Mouse (Mus musculus): ENCODE data around the gene Olfr1420.
"Not testable (repeated sequence)": the region's sequence is repeated elsewhere in the genome, so short reads cannot be mapped to it uniquely, and the experiment has no call there.

The Olfr1420 gene

DNA sequence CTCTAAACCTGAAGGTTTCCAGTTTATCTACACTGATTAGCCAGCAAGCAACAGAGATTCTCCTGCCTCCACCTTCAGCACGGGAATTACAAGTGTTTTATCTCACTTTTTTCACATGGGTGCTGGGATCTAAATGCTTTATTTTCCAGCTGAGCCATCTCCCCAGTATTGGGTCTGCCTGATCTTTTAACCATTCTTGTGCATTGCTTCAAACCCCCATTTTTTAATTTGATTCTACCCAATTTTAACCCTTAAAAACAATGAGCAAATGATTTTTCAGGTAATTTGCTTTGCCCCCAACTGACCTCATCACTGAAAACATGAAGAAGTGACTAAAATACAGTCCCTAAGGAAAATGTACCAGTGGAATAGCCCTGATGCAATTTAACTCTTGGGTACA is at the start of gene Olfr1420:
Gene Olfr1420, plus strand, starts transcription at position 301 of the 400 bp plus-strand sequence.
- DNase-seq: no peak

DNA sequence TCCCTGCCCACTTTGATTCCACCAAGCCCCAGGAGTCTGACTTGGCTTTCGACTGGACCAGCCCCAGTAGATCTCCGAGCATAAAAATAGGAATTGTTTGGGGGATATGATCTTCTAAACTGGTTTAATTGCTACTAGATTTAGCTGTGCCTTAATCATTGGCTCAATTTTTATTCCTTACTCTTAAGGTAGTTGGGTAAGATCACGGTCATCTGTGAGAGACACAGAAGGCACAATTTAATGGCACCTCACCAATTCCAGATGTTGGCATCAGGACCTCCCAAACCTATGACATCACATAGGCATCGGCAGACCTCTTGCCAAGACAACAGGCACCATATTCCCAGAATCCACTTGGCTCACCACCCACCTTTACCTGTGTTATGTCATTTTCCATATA is 47.2 kb upstream of the Olfr1420 start, which contains the start of gene Olfr1417:
Gene Olfr1417, minus strand, starts transcription at position 101 of the 400 bp plus-strand sequence.
- DNase-seq: no peak

DNA sequence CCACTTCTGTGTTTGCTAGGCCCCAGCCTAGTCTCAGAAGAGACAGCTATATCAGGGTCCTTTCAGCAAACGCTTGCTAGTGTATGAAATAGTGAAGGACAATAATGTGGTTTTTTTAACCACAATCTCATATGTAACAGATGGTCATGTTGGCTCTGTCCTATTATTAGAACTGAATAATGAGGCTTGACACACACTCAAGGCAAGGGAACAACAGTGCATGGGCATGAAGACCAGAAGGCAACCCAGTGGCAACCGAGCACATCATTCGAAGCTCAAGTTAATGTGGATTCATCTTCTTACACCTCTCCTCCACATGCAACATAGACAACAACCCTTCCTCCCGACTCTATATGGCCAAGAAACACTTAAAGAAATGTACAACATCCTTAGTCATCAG is 40.0 kb upstream of the Olfr1420 start:
- DNase-seq: no peak

DNA sequence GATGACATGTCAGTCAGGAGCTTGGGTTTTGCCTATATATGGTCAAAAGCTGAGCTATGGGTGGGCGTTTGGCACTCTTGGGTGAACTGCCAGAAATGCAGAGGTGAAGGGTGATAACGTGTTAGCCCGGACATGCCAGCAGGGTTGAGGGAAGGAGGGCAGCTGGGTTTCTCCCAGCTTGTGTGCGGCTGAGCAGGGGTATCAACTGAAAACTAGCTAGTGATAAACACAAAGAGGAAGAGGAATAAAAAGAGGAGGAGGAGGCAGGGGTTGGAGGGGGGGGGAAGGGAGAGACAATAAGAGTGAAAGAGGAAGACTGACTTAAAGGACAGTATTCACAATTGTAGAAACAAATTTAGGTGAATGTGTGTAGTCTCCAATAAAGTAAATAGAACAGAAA is 33.7 kb upstream of the Olfr1420 start:
- DNase-seq: peak in 1 of 2 experiments; percentile 2

DNA sequence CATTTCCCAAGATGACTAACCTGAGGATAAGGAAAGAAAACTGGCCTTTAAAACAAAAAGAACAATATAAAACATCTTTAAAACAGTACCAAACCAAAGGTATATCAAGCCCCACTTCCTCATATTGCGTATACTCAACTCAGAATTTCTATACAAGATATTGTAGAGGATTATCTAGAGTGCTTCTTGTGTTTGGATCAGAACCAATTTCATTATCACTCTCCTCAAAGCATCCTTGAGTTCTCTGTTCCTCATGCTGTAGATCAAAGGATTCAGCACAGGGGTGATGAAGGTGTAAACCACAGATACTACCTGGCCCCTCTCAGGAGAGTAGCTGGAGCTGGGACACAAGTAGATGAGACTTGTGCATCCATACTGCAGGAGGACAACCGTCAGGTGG is 31.5 kb upstream of the Olfr1420 start:
- DNase-seq: no peak

DNA sequence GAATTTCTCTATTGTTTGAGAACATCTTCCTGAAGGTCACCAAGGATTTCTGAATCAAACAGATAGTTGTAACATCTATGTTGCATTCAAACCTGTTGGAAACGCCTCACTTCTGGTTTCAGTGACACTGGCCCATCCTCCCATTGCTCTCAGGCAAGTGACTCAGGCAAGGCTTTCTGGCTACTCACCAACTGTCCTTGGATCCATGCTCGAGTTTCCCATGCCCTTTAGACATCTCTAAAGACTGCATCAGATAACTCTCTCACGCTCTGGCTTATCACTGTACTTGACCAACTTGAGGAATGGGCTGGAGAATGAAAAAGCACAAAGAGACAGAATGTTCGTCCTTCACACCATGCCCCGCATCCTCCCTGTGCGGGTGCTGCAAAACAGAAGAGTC is 29.9 kb upstream of the Olfr1420 start:
- no peak for DNase-seq

DNA sequence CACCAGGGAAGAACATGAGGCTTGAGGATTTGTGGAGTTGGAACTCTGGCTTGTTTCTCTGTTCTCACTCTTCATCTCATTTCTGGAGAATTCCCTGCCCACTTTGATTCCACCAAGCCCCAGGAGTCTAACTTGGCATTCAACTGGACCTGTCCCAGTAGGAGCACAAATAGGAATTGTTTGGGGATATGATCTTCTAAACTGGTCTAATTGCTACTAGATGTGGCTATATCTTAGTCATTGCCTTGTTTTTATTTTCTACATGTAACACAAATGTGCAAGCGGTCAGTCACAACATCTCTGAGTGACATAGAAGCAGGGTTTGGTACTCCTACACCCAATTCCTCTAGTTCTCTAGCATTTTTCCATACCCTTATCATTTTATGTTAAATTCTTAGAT is 25.4 kb upstream of the Olfr1420 start, which contains the start of gene Olfr1418:
Gene Olfr1418, minus strand, starts transcription at position 101 of the 400 bp plus-strand sequence.
- DNase-seq: no peak

DNA sequence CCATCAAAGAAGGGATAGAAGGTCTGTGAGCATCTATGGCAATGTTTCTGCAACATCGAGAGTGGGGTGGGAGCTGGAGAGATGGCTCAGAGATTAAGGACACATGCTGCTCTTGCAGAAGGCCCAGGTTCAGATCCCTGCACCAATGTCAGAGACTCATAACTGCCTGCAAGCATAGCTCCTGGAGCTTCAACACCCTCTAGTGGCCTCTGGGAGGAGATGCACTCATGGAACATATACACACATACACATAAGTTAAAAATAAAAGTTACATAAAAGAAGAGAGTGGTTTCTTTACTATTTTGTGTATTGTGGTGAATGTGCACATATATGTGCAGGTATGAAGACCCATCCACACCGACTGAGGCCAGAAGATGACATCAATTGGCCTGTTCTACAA is 18.5 kb upstream of the Olfr1420 start:
- no peak for DNase-seq

DNA sequence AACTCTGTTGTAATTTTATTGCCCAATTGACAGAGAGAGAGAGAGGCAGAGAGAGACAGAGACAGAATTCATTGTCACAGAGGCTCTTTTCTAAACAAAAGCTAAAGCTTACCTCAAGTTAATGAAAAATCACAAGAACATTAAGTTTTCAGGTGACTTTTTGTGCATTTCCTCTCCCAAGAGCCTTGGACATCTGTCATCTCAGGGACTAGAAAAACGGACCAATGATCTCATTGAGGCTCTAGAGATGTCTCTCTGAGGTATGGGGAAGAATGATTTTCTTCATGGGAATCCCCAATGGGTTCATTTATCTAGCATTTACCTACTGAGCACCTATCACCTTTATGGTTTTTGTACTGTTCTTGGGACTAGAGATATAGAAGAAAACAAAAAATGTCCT is 11.4 kb upstream of the Olfr1420 start, which contains the start of gene Olfr1419:
Gene Olfr1419, minus strand, starts transcription at position 101 of the 400 bp plus-strand sequence.
- no peak for DNase-seq

DNA sequence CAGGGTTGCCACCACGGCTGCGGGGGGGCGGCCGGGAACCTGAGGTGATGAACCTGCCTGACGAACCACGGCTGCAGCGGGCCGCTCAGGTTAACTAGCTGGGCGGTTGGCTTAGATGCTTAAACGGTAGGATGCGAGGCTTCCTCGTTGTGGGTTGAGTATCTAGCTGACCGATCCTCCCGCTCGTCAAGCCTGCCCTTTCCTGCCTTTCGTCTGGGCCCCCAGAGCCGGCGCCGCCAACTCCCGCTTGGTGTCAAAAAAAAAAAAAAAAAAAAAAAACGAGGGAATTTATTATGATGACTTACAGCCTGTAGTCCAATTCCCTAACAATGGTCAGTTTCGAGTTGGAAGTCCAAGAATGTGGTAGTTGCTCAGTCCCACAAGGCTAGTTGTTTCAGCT is 8.0 kb upstream of the Olfr1420 start:
- DNase-seq: not testable (repeated sequence)

DNA sequence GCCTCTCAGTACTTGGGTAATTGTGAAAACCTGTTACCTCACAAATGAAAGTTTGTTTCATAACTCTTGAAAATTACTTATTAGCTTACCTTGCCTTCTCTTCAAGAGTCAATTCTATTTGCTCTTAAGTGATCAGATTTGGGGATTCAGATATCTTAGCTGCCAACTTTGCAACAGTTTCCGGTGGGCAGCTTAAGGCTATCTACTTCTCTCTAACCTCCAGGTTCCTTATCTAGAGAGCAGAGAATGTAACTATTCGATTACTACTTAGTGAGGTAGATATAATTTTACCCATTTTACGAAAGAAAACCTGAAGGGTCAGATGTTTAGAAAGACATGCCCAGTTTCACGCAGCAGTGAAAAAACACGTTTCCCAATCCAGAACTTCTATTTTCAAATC is 24.7 kb downstream of the Olfr1420 start:
- DNase-seq: no peak

DNA sequence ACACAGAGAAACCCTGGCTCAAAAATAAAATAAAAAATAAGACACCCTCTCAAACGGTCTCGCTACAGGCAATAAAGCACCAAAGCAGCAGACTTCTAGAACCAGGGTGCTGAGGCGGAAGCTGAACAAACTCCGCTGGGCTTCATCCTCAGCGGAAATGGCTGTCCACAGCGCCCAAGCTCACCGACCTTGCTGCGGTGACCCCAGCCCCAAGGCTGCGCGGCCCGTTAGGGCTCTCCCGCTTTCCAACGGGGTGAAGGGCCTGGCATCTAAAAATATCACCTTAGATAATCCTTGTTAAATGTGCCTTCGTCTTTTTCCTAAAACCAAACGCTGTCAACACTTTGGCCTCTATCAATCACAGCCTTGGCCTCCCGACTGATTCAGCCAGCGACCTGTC is 25.2 kb downstream of the Olfr1420 start:
- DNase-seq: no peak

DNA sequence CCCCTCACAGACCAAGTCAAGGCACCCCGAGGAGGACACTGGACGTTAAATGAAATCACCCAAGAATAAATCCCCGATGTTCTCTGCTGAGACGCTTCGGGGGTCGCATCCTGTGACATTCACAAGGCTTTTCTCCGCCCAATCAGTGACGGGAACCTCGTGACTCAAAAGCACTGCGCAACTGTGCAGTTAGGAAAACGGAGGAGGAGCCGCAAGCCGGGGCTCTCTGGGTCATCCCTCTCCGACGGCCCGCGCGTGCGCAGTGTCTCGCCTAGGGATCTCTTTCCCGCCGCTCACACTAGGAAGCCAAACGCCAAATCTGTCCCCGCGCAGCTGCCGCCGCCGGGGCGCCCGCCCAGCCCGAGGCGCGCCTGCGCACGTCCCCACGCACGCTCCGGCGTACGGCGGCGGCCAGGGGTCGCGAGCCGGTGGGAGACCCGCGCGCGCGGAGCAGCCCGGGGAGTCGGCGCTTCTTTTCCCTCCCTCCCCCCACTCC is 25.7 kb downstream of the Olfr1420 start, which contains the start of gene Patl1:
Gene Patl1, plus strand, starts transcription at position 363 of the 496 bp plus-strand sequence.
- DNase-seq: peak; percentile 96

DNA sequence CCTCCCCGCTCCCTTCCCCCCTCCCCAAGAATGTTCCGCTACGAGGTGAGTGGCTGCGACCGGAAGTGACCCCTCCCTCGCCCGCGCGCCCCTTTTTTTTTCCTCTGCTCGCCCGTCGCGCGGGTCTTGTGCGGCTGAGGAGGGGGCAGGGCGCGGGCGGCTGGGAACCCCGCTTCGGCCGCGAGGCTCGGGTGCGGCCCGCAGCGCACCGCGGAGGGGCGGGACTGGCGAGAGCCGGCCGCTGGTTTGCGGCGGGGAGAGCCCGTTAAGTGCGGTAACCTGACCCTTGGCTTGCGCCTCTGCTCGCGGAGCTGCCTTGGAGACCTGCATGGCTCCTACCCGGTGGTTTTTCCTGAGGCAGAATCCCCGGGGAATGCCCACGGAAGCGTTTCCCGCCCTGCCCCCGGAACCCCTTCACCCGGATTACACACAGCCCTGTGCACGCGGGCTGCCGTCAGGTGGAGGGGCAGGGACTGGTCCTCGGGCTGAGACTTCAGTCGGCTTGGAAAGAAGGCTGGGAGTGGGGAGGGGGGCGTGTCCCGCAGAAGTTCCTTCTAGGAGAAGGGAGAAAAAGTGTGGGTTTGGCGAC is 26.3 kb downstream of the Olfr1420 start:
- no peak for DNase-seq

DNA sequence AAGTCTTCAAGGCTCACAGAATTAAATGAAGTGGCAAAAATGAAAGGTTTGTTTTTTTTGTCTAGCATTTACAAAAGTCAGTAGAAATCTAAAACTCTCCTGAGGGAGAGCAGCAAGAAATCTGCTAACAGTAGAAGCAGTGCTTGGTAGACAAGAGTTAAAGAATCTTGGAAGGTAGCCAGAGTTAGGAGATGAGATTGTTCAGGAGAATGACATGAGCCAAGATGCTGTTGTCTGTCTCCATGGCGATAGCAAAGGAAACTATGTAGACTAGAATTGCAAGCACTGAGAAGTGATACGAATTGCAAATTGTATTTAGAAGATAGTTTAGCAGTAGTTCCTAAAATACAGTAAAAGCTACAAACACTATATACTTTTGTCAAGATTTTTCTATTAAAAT is 29.4 kb downstream of the Olfr1420 start:
- DNase-seq: no peak

DNA sequence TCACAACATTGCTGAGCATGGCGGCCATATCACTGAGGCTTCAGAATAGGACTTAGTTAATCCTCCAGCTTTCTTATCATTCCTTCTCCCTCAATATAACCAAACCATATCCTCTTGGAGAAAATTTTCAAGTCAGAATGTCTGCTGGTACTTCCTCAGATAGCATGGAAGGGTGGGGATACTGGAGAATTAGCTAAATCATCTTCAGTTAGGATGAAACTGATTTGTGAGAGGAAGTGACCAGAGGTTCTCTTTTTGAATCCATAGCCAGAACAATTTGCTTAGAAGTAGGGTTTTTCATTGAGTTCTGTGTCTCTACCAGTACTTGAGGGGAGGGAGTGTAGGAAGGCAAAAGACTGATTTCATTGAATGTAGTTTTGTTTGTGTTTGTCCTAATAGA is 35.7 kb downstream of the Olfr1420 start:
- no peak for DNase-seq

DNA sequence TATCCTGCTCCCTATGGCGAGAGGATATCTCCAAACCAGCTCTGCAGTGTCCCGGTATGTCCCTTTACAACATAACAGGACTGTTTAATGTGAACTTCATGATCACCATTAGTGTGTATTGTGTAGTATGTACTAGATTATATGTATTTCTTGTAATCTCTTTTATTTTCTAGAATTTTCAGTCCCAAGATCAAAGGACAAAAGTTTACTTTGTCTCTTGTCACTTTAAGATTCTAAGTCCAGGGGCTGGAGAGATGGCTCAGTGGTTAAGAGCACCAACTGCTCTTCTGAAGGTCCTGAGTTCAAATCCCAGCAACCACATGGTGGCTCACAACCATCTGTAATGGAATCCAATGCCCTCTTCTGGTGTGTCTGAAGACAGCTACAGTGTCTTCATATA is 36.1 kb downstream of the Olfr1420 start:
- DNase-seq: not testable (repeated sequence)

DNA sequence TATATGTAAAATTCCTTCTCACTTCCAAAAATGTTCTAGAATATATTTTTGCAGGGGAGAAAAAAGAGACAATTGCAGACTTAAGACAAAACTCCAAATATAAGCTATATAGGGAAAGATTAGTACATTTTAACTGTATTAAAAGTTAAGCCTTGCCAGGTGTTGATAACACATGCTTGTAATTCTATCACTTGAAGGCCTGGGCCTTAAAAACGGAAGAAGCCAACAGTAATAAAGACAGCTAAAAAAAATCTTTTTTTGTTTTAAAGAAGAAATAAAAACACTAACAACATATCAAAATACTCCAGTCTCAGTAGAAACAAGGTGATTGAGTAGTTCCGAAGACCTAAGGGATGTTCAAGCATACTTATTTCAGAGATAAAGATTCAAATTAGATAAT is 40.0 kb downstream of the Olfr1420 start:
- DNase-seq: no peak

DNA sequence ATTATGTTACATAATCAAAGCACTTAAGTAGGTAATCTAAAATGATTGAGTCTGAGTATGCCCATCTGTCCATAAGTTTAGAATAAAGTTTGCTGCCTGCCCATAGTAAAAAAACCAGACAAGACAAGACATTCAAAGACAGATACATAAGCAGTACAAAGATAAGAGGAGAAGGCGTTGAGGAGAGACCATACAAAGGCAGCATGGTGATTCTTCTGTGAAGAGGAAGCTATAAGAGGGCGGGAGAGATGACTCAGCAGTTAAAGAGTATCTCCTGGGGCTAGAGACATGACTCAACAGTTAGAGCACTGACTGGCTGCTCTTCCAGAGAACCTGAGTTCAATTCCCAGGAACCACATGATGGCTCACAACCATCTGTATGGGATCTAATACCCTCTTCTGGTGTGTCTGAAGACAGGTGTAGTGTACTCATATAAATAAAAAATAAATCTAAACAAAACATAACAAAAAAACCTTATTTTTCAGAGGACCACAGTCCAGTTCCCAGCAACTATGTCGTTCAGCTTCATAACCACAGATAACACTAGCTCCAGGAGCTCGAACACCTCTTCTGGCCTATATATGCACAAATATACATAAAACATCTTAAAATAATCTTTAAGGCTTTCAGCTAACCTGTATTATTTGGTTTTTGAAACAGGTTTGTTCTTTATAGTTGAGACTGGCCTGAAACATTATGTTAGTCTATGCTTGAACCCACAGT is 41.8 kb downstream of the Olfr1420 start:
- DNase-seq: no peak

DNA sequence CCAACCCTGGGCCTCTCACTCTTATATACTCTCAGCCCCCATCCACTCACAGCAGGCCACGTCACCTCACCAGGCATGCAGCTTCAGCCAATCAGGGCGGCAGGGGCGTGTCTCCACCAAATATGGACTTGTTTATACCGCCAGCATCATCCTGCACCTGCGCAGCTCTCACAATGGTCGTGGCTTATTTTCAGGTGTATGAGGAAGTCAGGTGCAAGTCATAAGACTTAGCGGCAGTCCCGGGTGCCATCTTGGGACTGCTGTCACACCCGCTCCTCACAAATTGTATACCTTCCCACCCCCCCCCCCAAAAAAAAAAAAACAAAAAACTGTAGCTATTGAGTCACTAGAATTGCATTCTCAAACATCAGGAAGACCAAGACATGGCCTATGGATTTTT is 60.1 kb downstream of the Olfr1420 start:
- DNase-seq: not testable (repeated sequence)

Data from B cell, adult 2 months (primary cell).